Mouse (Mus musculus): ENCODE data around the gene Cdk5r1. TPM values are rescaled to one million over a fixed set of nuclear protein-coding genes. Genes with fewer than 3 reads are reported as not detected.

Gene Cdk5r1
- polyA plus RNA-seq, 1 experiment from 2014 or later: 18.0 TPM

- peaks cover 44% of the 10 kb centered on the region for H3K27me3 ChIP-seq (ENCODE audit: insufficient read depth, poor library complexity, severe bottlenecking)
- peak overlapping the region; percentile 31; the same call in 1 of the 2 replicates for H3K27ac ChIP-seq
- 37% methylated on average over 12 of the region's 12 CpGs for WGBS
- H3K9me3 ChIP-seq: no peaks in the 10 kb centered on the region
- H3K36me3 ChIP-seq: peaks cover 13% of the 10 kb centered on the region
- peaks cover 77% of the 10 kb centered on the region for H3K4me1 ChIP-seq (replicated peaks)
- 0 out of 2 replicates have a peak overlapping the region, but pooled peaks have one; percentile 2 for H3K4me3 ChIP-seq
- no peak for DNase-seq (ENCODE audit: low spot score)
Observed at GRCm38 (mm10) chr11:80484191-80484791, 7.5 kb downstream of the Cdk5r1 start.

GRCm38 (mm10) chr11:80485120-80485551 is 8.3 kb downstream of the Cdk5r1 start:
- no peaks in the 10 kb centered on the region for H3K9me3 ChIP-seq
- peaks cover 78% of the 10 kb centered on the region for H3K4me1 ChIP-seq (replicated peaks)
- H3K4me3 ChIP-seq: no peak overlapping the region
- peaks cover 5% of the 10 kb centered on the region; the same call in 1 of the 2 replicates for H3K36me3 ChIP-seq
- 84% methylated on average over 9 of the region's 9 CpGs for WGBS
- H3K27ac ChIP-seq: no peak overlapping the region
- peaks cover 36% of the 10 kb centered on the region for H3K27me3 ChIP-seq (ENCODE audit: insufficient read depth, poor library complexity, severe bottlenecking)
- DNase-seq (ENCODE audit: low spot score): no peak

- whole genome bisulfite sequencing: 84% methylated on average over 10 of the region's 10 CpGs
Observed at GRCm38 (mm10) chr11:80485622-80486206, 8.9 kb downstream of the Cdk5r1 start.

GRCm38 (mm10) chr11:80487904-80488587 is 11.2 kb downstream of the Cdk5r1 start:
- Histone ChIP-seq H3K4me1 (replicated peaks) (peaks cover 69% of the 10 kb centered on the region), H3K27me3 (ENCODE audit: insufficient read depth, poor library complexity, severe bottlenecking) (peaks cover 23% of the 10 kb centered on the region), H3K4me3 (no peak overlapping the region), H3K9me3 (no peaks in the 10 kb centered on the region), H3K27ac (peak overlapping the region; percentile 10; the same call in 1 of the 2 replicates), H3K36me3 (no peaks in the 10 kb centered on the region)
- DNase-seq (ENCODE audit: low spot score): no peak
- WGBS: 70% methylated on average over 15 of the region's 15 CpGs

More at GRCm38 (mm10) chr11:80485622-80486206, 8.9 kb downstream of the Cdk5r1 start:
- H3K9me3 ChIP-seq: no peaks in the 10 kb centered on the region
- no peaks in the 10 kb centered on the region for H3K36me3 ChIP-seq
- H3K4me1 ChIP-seq (replicated peaks): peaks cover 83% of the 10 kb centered on the region
- no peak overlapping the region for H3K27ac ChIP-seq
- H3K27me3 ChIP-seq (ENCODE audit: insufficient read depth, poor library complexity, severe bottlenecking): peaks cover 35% of the 10 kb centered on the region
- DNase-seq (ENCODE audit: low spot score): no peak
- H3K4me3 ChIP-seq: no peak overlapping the region

- no peaks in the 10 kb centered on the region for H3K9me3 ChIP-seq
- DNase-seq (ENCODE audit: low spot score): no peak
- peaks cover 11% of the 10 kb centered on the region; the same call in 1 of the 2 replicates for H3K27me3 ChIP-seq (ENCODE audit: insufficient read depth, poor library complexity, severe bottlenecking)
- H3K4me3 ChIP-seq: no peak overlapping the region
- WGBS: 56% methylated on average over 12 of the region's 12 CpGs
- H3K36me3 ChIP-seq: no peaks in the 10 kb centered on the region
- H3K27ac ChIP-seq: peak overlapping the region; percentile 71
- peaks cover 57% of the 10 kb centered on the region for H3K4me1 ChIP-seq (replicated peaks)
Observed at GRCm38 (mm10) chr11:80489172-80489881, 12.5 kb downstream of the Cdk5r1 start.

GRCm38 (mm10) chr11:80489882-80490196 is 13.0 kb downstream of the Cdk5r1 start:
- 51% methylated on average over 5 of the region's 5 CpGs for WGBS
- H3K4me3 ChIP-seq: no peak overlapping the region
- H3K27me3 ChIP-seq (ENCODE audit: insufficient read depth, poor library complexity, severe bottlenecking): peaks cover 8% of the 10 kb centered on the region; the same call in 1 of the 2 replicates
- no peak for DNase-seq (ENCODE audit: low spot score)
- H3K9me3 ChIP-seq: no peaks in the 10 kb centered on the region
- peaks cover 54% of the 10 kb centered on the region for H3K4me1 ChIP-seq (replicated peaks)
- peak overlapping the region; percentile 71 for H3K27ac ChIP-seq
- no peaks in the 10 kb centered on the region for H3K36me3 ChIP-seq

- WGBS: 69% methylated on average over 10 of the region's 10 CpGs
Observed at GRCm38 (mm10) chr11:80490831-80491230, 14.0 kb downstream of the Cdk5r1 start.

GRCm38 (mm10) chr11:80493186-80493585 is 16.4 kb downstream of the Cdk5r1 start:
- Histone ChIP-seq H3K27ac (no peak overlapping the region), H3K4me1 (replicated peaks) (peaks cover 32% of the 10 kb centered on the region), H3K27me3 (ENCODE audit: insufficient read depth, poor library complexity, severe bottlenecking) (peaks cover 3% of the 10 kb centered on the region; the same call in 1 of the 2 replicates), H3K4me3 (no peak overlapping the region), H3K9me3 (no peaks in the 10 kb centered on the region), H3K36me3 (no peaks in the 10 kb centered on the region)
- DNase-seq (ENCODE audit: low spot score): no peak
- WGBS: 96% methylated on average over 5 of the region's 5 CpGs

More at GRCm38 (mm10) chr11:80490831-80491230, 14.0 kb downstream of the Cdk5r1 start:
- peaks cover 3% of the 10 kb centered on the region; the same call in 1 of the 2 replicates for H3K27me3 ChIP-seq (ENCODE audit: insufficient read depth, poor library complexity, severe bottlenecking)
- no peak overlapping the region for H3K4me3 ChIP-seq
- peaks cover 47% of the 10 kb centered on the region for H3K4me1 ChIP-seq (replicated peaks)
- no peaks in the 10 kb centered on the region for H3K36me3 ChIP-seq
- 0 out of 2 replicates have a peak overlapping the region, but pooled peaks have one; percentile 42 for H3K27ac ChIP-seq
- no peaks in the 10 kb centered on the region for H3K9me3 ChIP-seq
- no peak for DNase-seq (ENCODE audit: low spot score)

- no peak for DNase-seq (ENCODE audit: low spot score)
- Histone ChIP-seq H3K27me3 (ENCODE audit: insufficient read depth, poor library complexity, severe bottlenecking) (no peaks in the 10 kb centered on the region), H3K9me3 (no peaks in the 10 kb centered on the region), H3K27ac (no peak overlapping the region), H3K36me3 (no peaks in the 10 kb centered on the region), H3K4me3 (no peak overlapping the region), H3K4me1 (replicated peaks) (peaks cover 32% of the 10 kb centered on the region)
- 73% methylated on average over 9 of the region's 9 CpGs for WGBS
Observed at GRCm38 (mm10) chr11:80494852-80495251, 18.0 kb downstream of the Cdk5r1 start.

GRCm38 (mm10) chr11:80495972-80496371 is 19.1 kb downstream of the Cdk5r1 start:
- peaks cover 28% of the 10 kb centered on the region for H3K4me1 ChIP-seq (replicated peaks)
- no peak for DNase-seq (ENCODE audit: low spot score)
- H3K27me3 ChIP-seq (ENCODE audit: insufficient read depth, poor library complexity, severe bottlenecking): no peaks in the 10 kb centered on the region
- H3K4me3 ChIP-seq: no peak overlapping the region
- no peaks in the 10 kb centered on the region for H3K9me3 ChIP-seq
- no peaks in the 10 kb centered on the region for H3K36me3 ChIP-seq
- no peak overlapping the region for H3K27ac ChIP-seq
- 90% methylated on average over 6 of the region's 6 CpGs for WGBS

- DNase-seq (ENCODE audit: low spot score): no peak
- peaks cover 25% of the 10 kb centered on the region for H3K4me1 ChIP-seq (replicated peaks)
- no peaks in the 10 kb centered on the region for H3K9me3 ChIP-seq
- no peak overlapping the region for H3K4me3 ChIP-seq
- WGBS: 90% methylated on average over 1 of the region's 1 CpGs
- H3K36me3 ChIP-seq: no peaks in the 10 kb centered on the region
- H3K27me3 ChIP-seq (ENCODE audit: insufficient read depth, poor library complexity, severe bottlenecking): no peaks in the 10 kb centered on the region
- no peak overlapping the region for H3K27ac ChIP-seq
Observed at GRCm38 (mm10) chr11:80496640-80497039, 19.8 kb downstream of the Cdk5r1 start.

- H3K4me1 ChIP-seq (replicated peaks): peaks cover 25% of the 10 kb centered on the region
- 83% methylated on average over 10 of the region's 10 CpGs for whole genome bisulfite sequencing
- no peak overlapping the region for H3K4me3 ChIP-seq
- DNase-seq (ENCODE audit: low spot score): no peak
- no peaks in the 10 kb centered on the region for H3K36me3 ChIP-seq
- no peak overlapping the region for H3K27ac ChIP-seq
- H3K9me3 ChIP-seq: no peaks in the 10 kb centered on the region
- H3K27me3 ChIP-seq (ENCODE audit: insufficient read depth, poor library complexity, severe bottlenecking): no peaks in the 10 kb centered on the region
Observed at GRCm38 (mm10) chr11:80497225-80497919, 20.5 kb downstream of the Cdk5r1 start.

Data from hindbrain, embryonic 10.5 days (tissue).